Mouse (Mus musculus) central nervous system, embryonic 18 days (tissue): ENCODE measurements around the gene Crhbp. TPM values are rescaled to one million over a fixed set of nuclear protein-coding genes. Genes with fewer than 3 reads are reported as not detected.

ENCODE experiments used
- polyA plus RNA-seq: library from polyadenylated mRNA; depleted of rRNA; stranded (reverse); fragments of >200 nt; gene quantifications from 2 replicates; pipeline ENCODE4 v1.2.3, GENCODE M21; 2012; rRNA removed

The Crhbp gene
- polyA plus RNA-seq, result 3.3 and 4.1 TPM in 2 replicates

GRCm38 (mm10) chr13:95444824-95445223 lies at the start of gene Crhbp:
Gene Crhbp, minus strand, starts transcription at chr13:95444924.

GRCm38 (mm10) chr13:95478671-95479413 lies 34.1 kb upstream of the Crhbp start, which contains the start of gene S100z:
Gene S100z, minus strand, starts transcription at chr13:95478721.

Other genes starting within 250 kb of the Crhbp start
- gene Pde8b, start 194.6 kb downstream of the Crhbp start, polyA plus RNA-seq, result 11.9 and 13.0 TPM in 2 replicates
- gene Zbed3, start 121.3 kb downstream of the Crhbp start, polyA plus RNA-seq, result 26.2 and 26.8 TPM in 2 replicates
- gene Aggf1, start 69.6 kb downstream of the Crhbp start, polyA plus RNA-seq, result 30.4 and 32.7 TPM in 2 replicates
- not detected in 2 replicates for gene S100z, start 33.8 kb upstream of the Crhbp start, polyA plus RNA-seq
- gene F2rl1, start 80.3 kb upstream of the Crhbp start, polyA plus RNA-seq, result 0.17 and 0.86 TPM in 2 replicates
- gene F2r, start 173.6 kb upstream of the Crhbp start, polyA plus RNA-seq, result 16.8 and 17.8 TPM in 2 replicates